Mouse (Mus musculus) erythroblast, embryonic 14.5 days (primary cell): ENCODE data around the gene Wfdc13.

Source experiments
- GATA1 ChIP-seq: IDR thresholded peaks from 2 replicates; pipeline ENCODE4 v1.6.1; 2012; ENCODE audit warnings: low read length, inconsistent platforms, mixed read lengths
- TAL1 ChIP-seq: IDR thresholded peaks from 3 replicates; pipeline ENCODE4 v1.6.1; 2012; ENCODE audit warnings: low read length, inconsistent platforms, mixed read lengths

DNA sequence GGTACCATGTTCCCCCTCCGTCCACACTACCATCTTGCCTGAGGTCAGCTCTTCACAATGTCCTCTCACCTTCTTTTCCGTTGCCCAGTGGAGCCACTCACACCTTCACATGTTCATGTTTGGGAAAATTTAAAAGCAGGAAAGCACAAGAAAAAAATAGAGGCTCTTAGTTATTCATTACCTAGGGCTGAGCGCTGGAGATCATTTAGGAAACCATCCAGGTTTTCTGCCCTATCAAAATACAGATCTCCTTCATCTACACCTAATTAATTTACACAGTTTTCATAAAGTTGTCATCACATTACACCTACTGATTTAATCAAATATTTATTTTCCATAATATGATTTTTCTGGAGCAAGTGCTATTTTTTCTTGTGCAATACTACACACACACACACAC is 46.2 kb upstream of the Wfdc13 start, which contains the start of gene Wfdc16:
- TF ChIP-seq GATA1 = no peak
- TF ChIP-seq TAL1 = no peak
